Mouse (Mus musculus): ENCODE measurements around the gene 2510039O18Rik.

The 2510039O18Rik gene

GRCm38 (mm10) chr4:147940576-147941044 is at the start of gene 2510039O18Rik:
2510039O18Rik (plus strand) TSS chr4:147940895.
- DNase-seq = peak; percentile 91 to 94

GRCm38 (mm10) chr4:147895815-147896330 is 44.8 kb upstream of the 2510039O18Rik start:
- no peak for DNase-seq

GRCm38 (mm10) chr4:147896411-147896810 is 44.3 kb upstream of the 2510039O18Rik start:
- DNase-seq = no peak

- DNase-seq = no peak
Observed at GRCm38 (mm10) chr4:147897348-147897747, 43.3 kb upstream of the 2510039O18Rik start.

- no peak for DNase-seq
Observed at GRCm38 (mm10) chr4:147900452-147900851, 40.2 kb upstream of the 2510039O18Rik start.

- DNase-seq = no peak
Observed at GRCm38 (mm10) chr4:147902906-147903500, 37.7 kb upstream of the 2510039O18Rik start.

- DNase-seq = no peak
Observed at GRCm38 (mm10) chr4:147903601-147904000, 37.1 kb upstream of the 2510039O18Rik start.

- DNase-seq = peak; percentile 96
Observed at GRCm38 (mm10) chr4:147904313-147905089, 36.2 kb upstream of the 2510039O18Rik start, which contains the start of gene Mfn2. Mfn2 (minus strand) TSS chr4:147904704.

- peak; percentile 50 to 57 for DNase-seq
Observed at GRCm38 (mm10) chr4:147905090-147905659, 35.5 kb upstream of the 2510039O18Rik start.

- no peak for DNase-seq
Observed at GRCm38 (mm10) chr4:147906230-147906629, 34.5 kb upstream of the 2510039O18Rik start.

- no peak for DNase-seq
Observed at GRCm38 (mm10) chr4:147909486-147909885, 31.2 kb upstream of the 2510039O18Rik start.

- peak; percentile 69 to 78 for DNase-seq
Observed at GRCm38 (mm10) chr4:147918459-147919121, 22.1 kb upstream of the 2510039O18Rik start.

GRCm38 (mm10) chr4:147920973-147921372 is 19.7 kb upstream of the 2510039O18Rik start:
- no peak for DNase-seq

- DNase-seq = no peak
Observed at GRCm38 (mm10) chr4:147922341-147922740, 18.4 kb upstream of the 2510039O18Rik start.

- DNase-seq = no peak
Observed at GRCm38 (mm10) chr4:147927705-147928104, 13.0 kb upstream of the 2510039O18Rik start.

GRCm38 (mm10) chr4:147928136-147928535 is 12.6 kb upstream of the 2510039O18Rik start:
- DNase-seq = no peak

- DNase-seq = no peak
Observed at GRCm38 (mm10) chr4:147928540-147928939, 12.2 kb upstream of the 2510039O18Rik start.

- DNase-seq = no peak
Observed at GRCm38 (mm10) chr4:147930946-147931345, 9.7 kb upstream of the 2510039O18Rik start.

GRCm38 (mm10) chr4:147934134-147934533 is 6.6 kb upstream of the 2510039O18Rik start:
- DNase-seq = no peak

- DNase-seq = no peak
Observed at GRCm38 (mm10) chr4:147934611-147935010, 6.1 kb upstream of the 2510039O18Rik start.

GRCm38 (mm10) chr4:147935904-147936303 is 4.8 kb upstream of the 2510039O18Rik start:
- DNase-seq = no peak

GRCm38 (mm10) chr4:147936331-147936954 is 4.3 kb upstream of the 2510039O18Rik start, which contains the start of gene Plod1:
Plod1 (minus strand) TSS chr4:147936767.
- DNase-seq = peak; percentile 73 to 82

Measured in cerebellum, postnatal 10 days (tissue).